Mouse (Mus musculus): ENCODE measurements at regions not wholly inside any gene's neighbourhood (a gene's known extent, or its start where the extent isn't known, plus 50 kb on each side); places are given as distances from the start of the nearest gene placed in this dataset.

DNA sequence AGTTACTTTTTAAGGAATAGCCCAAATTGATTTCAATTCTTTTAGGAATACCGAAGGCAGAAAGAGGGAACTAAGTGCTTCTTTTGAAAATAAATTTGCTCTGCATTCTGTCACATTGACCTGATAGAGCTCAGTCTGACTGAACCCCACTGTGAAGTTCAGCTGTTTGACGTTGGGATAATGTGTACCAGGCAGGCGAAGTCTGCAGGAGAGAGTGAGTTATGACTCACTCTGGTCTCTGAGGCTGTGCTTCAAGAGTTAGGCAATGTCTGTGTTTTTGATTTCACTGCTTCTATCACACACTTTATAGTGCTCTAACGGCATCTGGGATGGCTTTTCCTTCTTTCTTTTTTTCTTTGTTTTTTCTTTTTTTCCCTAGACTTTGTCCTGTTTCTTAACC, 283.5 kb downstream of the Naf1 start:
- DNase-seq, result no peak

- DNase-seq, result no peak
Measured at GRCm38 (mm10) chr8:67181741-67182140, 321.7 kb downstream of the Naf1 start.

- no peak for DNase-seq
Measured at GRCm38 (mm10) chr8:67199213-67199612, 324.4 kb upstream of the Nat3 start.

DNA sequence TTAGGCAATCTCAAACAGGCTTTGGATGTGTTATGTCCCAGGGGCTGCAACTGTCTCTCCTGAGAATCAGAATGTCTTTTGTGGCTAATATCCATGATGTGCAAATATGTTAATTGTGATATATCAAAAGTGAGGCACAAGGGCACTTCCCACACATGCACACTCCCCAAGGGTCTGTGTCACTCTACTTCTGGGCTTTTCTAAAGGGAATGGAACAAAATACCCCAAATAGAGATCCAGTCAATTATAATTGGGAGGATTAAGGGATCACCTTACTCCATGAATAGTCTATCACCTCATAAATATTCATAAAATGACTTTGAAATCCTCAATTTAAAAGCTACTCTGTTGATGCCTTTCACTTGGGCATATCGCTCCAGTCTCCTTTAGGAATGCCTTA, 317.6 kb upstream of the Nat3 start:
- no peak for DNase-seq

GRCm38 (mm10) chr8:67231921-67232701, 291.5 kb upstream of the Nat3 start:
- DNase-seq, result no peak

GRCm38 (mm10) chr8:67238934-67239333, 284.7 kb upstream of the Nat3 start:
- no peak for DNase-seq

GRCm38 (mm10) chr8:67278759-67279158, 244.9 kb upstream of the Nat3 start:
- no peak for DNase-seq

DNA sequence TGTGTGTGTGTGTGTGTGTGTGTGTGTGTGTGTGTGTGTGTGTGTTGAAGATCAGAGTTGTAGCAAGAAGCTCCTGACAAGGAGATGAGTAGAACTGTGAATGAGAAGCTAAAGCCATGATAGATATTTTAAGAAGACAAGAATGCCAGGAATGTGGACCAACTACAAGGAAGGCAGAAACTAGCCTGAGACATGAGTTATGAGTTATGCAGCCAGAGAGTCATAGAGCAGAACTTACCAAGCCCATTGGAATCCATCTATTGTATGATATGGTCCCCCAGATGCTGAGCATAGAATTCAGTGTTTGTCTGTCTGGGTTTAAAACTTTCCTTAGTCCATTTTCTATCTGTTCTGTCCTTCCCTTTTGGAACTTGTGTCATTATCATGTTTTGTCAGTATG, 244.2 kb upstream of the Nat3 start:
- no peak for DNase-seq

DNA sequence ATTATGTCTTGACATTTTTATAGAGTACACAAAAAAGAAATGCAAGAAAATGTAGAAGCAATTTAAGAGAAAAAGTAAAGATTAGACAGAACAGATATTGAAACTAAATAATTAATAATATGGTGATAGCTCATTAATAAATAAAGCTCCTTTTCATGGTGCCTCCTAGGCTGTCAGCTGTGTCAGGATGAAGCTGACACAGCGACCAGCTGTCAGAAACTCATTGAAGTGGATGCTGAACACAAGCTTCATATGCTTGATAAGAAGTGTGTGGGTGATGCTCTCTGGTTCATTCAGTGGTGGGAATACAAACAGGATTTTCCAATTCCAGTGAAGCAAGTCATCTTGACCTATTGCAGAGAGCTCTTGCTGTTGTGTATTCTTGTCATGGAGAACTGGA, 213.2 kb upstream of the Nat3 start:
- no peak for DNase-seq

DNA sequence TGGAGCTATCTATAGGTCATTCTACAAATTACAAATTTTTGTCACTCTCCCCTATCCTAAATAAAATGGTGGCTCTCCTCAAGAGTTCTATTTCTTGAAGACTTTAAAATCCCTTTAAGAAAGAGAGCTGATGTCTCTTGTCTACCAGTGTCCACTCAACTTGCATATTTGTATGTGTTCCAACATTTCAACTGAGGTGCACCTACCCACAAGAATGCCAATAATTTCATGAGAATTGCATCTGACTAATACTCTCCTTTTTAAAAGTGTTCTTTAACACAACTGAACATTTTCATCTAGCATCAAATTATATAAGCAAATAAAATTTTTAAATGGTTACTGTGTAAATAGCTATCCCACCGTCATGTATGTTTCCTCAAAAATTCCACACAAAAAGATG, 206.3 kb upstream of the Nat3 start:
- no peak for DNase-seq

DNA sequence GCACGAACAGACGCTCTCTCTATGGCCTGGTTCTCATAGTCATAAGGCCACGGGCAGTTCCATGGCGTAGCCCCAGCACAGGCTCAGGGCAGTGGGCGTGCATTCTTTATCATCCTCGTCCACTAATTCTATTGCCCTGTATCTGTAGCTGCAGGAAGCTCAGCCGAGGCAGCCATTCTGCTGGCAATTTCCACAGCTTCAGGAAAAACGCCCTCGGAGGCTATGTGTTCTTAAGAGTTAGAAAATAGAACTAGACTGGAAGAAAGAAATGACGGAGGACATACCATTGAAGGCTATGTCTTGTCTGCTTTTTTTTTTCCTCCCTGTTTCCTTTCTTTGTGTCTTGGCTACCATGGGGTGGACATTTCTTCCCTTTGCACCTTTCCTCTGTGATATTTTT, 205.0 kb upstream of the Nat3 start:
- no peak for DNase-seq

GRCm38 (mm10) chr8:67320535-67320934, 203.1 kb upstream of the Nat3 start:
- no peak for DNase-seq

- DNase-seq, result no peak
Measured at GRCm38 (mm10) chr8:67328439-67328838, 195.2 kb upstream of the Nat3 start.

GRCm38 (mm10) chr8:67377061-67377460, 146.6 kb upstream of the Nat3 start:
- DNase-seq, result no peak

DNA sequence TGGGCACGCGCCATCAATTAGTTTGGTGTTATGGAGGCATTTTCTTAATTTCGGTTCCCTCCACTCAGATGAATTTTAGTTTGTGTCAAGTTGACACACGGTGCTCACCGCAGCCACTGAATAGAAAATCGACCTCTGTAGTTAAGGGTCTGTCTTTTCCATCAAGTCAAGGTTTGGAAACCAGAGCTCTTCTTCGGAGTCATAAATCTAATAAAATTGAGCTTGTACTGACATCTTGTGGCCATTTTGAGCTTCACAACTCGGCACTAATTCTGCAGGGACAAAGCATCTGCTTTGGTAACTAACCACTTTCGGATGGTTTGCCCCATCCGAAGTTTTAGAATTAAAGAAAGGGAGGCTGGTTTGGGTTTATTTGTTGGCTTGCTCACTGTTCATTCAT, 117.7 kb upstream of the Nat3 start:
- DNase-seq, result peak; percentile 21

- no peak for DNase-seq
Measured at GRCm38 (mm10) chr8:67414826-67415225, 108.8 kb upstream of the Nat3 start.

- no peak for DNase-seq
Measured at GRCm38 (mm10) chr8:67422521-67422920, 101.1 kb upstream of the Nat3 start.
